Mouse (Mus musculus) thymus, postnatal 14 days (tissue): Measurements from ENCODE around the gene Slc37a2.

ENCODE experiments used
- DNase-seq: peaks from one replicate; pipeline ENCODE4 v3.0.0; 2021

The Slc37a2 gene

GRCm38 (mm10) chr9:37214327-37215060 is 41.0 kb downstream of the Slc37a2 start:
- DNase-seq = no peak

DNA sequence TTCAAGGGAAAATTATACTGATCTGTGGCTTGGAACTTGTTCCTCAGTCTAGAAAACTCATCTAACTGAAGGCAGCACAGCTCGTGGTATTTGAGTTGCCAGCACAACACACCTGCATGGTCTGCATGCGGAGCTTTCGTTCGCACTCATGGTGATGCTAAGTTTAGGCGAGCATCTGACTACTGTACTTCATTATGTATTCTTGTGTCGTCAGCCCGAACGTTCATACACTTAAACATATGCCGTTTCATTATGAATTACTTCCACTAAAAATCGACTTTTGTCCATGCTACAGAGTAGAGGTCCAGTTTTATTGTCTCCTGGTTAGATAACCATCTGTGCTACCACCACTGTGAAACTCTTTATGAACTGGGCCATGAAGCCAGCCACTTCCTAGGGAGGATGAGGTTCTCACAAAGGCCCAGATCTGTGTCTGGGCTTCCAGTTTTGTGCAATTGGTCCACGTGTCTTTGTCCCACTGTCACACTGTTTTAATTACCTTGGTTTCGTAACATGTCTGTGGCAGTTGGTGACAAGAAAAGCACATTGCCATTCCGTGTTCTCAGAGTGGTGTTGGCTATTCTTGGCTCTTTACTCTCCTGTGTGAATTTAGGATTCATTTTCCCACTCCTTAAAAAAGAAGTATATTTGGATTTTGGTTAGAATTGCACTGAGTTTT is 42.3 kb downstream of the Slc37a2 start:
- DNase-seq = no peak

- DNase-seq = peak; percentile 90
Observed at GRCm38 (mm10) chr9:37207929-37208411, 47.6 kb downstream of the Slc37a2 start, which contains the start of gene Tmem218. Tmem218 (plus strand) TSS chr9:37208223.

DNA sequence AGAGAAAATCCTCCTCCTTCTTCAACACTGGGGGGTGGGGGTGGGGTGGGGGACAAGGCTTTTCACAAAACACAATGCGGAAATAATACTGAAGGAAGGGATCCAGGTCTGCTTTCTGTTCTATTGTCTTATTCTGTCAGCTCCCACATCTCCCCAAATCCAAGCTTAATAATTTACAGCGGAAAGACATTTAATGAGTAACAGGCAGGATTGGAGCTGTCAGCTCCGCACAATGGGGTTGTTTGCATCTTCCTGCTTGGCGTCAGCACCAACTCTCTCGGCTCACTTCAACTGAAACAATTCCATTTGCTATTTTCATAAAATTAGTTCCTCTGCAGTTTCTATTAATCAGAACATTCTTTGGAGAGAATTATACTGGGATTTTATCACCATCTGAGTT is 51.7 kb downstream of the Slc37a2 start:
- DNase-seq = no peak

GRCm38 (mm10) chr9:37200414-37200813 is 55.1 kb downstream of the Slc37a2 start:
- DNase-seq = no peak

- no peak for DNase-seq
Observed at GRCm38 (mm10) chr9:37197067-37197466, 58.5 kb downstream of the Slc37a2 start.

GRCm38 (mm10) chr9:37188024-37188423 is 67.5 kb downstream of the Slc37a2 start:
- no peak for DNase-seq

DNA sequence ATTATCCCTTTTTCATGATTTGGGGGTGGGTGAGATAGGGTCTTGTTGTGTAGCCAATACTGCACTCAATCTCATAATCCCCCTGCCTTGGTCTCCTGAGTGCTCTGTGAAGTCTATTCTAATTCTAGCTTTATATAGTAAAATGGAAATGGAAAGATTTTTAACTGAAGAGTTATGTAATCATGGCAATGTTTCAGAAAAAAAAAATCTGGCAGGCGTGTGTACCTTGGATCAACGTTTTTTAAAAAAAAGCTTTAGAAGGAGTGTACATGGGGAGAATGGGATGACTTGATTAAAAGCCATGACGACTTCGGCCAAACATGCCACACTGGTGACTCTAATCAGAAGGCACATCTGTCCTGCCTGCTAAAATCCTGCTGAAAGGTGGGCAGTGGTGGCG is 68.1 kb downstream of the Slc37a2 start:
- DNase-seq = no peak

GRCm38 (mm10) chr9:37183176-37183575 is 72.4 kb downstream of the Slc37a2 start:
- no peak for DNase-seq

- DNase-seq = no peak
Observed at GRCm38 (mm10) chr9:37181596-37181995, 73.9 kb downstream of the Slc37a2 start.

DNA sequence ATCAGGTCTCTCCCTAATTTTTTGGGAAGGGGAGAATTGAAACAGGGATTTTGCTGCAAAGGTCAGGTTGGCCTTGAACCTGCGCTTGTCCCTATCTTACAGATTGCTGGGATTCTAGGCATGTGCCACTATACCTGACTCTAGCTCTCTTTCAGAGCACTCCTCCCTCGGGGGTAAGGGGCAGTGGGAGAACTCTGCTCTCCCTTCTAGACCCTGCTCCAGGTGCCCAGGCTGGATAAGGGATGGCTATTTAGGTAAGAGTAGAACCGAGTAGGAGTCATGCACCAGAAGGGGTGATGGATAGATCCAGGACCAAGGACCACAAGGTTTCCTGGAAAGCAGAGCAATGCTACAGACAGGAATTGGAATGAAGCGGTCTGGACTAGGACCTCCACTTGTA is 75.9 kb downstream of the Slc37a2 start:
- DNase-seq = no peak

GRCm38 (mm10) chr9:37178911-37179310 is 76.6 kb downstream of the Slc37a2 start:
- no peak for DNase-seq
